Mouse (Mus musculus): ENCODE measurements around the gene Vat1.

- TF ChIP-seq GATA1 (IDR thresholded peaks at IDR 0.05; ENCODE audit: low read length) (no peak), TAL1 (IDR thresholded peaks at IDR 0.05; ENCODE audit: low read length) (no peak)
Observed at GRCm38 (mm10) chr11:101420148-101420547, 45.9 kb downstream of the Vat1 start.
